Mouse (Mus musculus) spleen, adult 12 weeks (tissue): ENCODE results near the gene Nup93.
A peak's percentile ranks its signal among the peaks of the same experiment; 100 is the strongest.

Experiments used
- DNase-seq: peaks from one replicate; pipeline ENCODE4 v3.0.0; 2022; ENCODE audit warnings: low spot score

Gene Nup93

GRCm38 (mm10) chr8:94268359-94268890 is 54.1 kb downstream of the Nup93 start:
- DNase-seq: no peak

- DNase-seq: no peak
Measured at GRCm38 (mm10) chr8:94270309-94270708, 55.9 kb downstream of the Nup93 start.

DNA sequence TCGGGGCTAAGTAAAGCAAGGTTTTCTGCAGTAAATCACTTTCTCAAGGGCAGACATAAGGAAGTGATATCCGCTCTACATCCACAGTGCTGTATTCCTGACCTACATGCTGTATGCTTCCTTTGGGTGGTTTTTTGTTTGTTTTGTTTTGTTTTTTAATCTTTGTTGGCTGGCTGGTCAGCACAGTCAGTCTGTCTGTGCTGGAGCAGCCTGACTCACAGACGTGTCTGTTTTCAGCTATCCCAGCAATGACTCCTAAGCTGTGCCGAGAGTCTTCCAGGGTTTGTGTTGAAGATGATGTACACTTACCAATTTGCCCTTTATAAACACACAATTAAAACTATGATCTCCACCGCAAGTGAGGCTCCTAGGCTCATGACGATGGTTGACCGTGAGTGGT is 56.7 kb downstream of the Nup93 start:
- no peak for DNase-seq

GRCm38 (mm10) chr8:94272612-94273011 is 58.2 kb downstream of the Nup93 start:
- DNase-seq: no peak

DNA sequence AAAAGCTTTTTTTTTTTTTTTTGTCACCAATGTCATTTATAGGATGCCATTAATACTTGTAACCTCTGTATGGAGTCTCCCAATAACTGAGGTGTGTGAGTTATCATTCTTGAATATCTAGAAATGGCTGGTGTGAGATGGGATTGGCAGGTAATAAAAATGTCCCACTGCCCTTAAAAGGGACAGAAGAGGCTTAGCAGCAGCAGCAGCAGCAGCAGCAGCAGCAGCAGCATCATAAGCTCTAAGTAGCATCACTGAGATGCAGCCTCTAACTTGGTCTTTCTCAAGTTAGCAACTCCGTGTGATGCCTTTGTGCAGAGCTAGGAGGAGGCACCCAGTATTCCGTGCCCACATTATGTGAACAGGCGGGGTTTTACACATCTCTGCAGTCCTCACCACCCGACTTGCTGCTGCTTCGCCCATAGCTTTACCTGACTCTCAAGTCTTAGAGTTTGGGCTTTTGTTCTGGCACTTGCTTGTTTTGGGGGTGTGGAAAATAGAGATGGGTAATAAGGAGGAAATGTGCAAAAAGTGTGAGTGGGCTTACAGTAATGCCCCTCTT is 59.0 kb downstream of the Nup93 start:
- no peak for DNase-seq

DNA sequence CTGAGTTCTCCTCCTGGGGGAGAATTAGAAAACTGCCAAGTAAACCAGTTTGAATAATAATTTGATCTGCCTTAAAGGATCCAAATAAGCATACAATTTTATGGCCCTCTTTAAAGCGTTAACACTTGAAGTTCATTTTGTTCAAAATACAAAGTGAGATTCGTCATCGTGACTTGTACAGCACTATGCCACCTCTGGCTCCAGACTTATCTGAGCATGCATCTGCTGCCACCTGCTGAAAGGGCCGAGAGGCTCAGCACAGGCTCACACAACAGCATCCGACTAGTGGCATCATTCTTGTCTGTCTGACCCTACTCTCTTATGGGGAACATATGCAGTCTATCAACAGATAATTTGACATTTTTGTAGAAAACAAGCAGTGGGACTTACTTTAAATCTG is 59.7 kb downstream of the Nup93 start:
- DNase-seq: no peak

DNA sequence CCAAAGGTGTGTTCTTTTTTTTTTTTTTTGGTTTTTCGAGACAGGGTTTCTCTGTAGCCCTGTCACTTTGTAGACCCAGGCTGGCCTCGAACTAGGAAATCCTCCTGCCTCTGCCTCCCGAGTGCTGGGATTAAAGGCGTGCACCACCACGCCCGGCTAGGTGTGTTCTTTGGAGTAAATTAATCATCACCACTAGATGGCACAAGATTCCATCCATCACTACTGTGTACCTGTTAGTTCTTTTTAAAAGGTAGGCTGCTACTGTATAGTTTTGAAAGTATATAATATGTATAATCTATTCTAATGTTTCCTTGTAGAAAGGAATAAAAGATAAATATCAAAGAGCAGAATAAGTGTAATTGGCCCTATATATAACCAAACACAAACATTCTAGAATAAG is 63.9 kb downstream of the Nup93 start:
- DNase-seq: no peak

- no peak for DNase-seq
Measured at GRCm38 (mm10) chr8:94280001-94280613, 65.7 kb downstream of the Nup93 start.

- DNase-seq: no peak
Measured at GRCm38 (mm10) chr8:94282453-94282985, 68.2 kb downstream of the Nup93 start.

GRCm38 (mm10) chr8:94284204-94284603 is 69.8 kb downstream of the Nup93 start:
- no peak for DNase-seq

DNA sequence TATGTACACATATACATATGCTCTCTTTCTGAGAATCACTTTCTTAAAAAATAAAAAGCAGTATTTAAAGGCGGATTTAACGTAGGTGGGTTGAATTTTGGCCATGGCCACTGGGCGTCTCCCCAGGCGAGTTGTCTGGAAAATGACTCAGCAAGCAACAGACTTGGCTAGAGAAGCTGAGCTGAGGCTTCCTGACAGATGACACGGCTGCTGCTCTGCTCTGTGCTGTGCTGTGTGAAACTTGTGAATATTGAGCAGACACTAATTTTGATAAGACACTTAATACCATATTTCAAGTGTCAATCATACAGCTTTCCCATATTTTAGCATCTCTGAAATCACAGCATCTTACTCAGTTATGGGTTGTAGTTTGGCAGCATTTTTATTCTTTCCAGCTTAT is 76.2 kb downstream of the Nup93 start:
- DNase-seq: peak; percentile 27

DNA sequence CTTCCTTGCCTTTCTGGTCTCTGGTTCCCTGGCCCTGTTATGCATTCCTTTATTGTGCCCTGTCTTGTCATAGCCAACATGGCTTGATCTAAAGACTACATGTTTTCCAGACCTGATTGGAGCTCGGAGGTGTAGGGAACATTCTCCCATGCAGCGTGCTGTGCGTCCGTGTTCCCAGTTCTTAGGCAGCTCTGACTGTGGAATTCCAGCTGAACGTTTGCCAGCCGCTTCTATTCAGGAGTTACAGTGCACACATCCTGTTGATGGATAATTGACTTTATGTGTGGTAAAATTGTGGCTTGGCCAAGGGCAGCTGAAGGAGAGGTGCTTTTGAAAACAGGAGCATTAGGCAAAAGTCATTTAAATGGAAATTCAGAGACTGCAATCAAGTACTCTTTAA is 77.7 kb downstream of the Nup93 start:
- DNase-seq: no peak

- no peak for DNase-seq
Measured at GRCm38 (mm10) chr8:94292626-94293025, 78.3 kb downstream of the Nup93 start.

DNA sequence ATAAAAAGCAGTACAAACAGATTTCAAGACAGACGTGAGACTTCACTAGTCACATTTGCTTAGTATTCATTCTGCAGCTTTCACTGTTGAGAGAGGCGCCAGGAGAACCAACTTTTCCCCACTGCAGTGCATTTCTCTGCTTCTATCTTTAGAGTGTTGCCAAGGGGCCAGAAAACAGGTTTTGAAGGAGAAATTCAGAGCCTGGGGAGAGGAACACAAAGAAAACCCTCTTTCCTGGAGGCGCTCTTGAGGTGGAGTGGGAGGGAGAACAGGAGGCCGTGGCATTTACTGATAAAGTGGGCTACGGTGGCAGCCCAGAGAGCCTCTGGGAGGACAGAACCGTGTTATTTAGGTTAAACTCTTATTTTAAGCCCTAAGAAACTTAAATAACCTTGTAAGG is 81.3 kb downstream of the Nup93 start:
- DNase-seq: no peak

- DNase-seq: no peak
Measured at GRCm38 (mm10) chr8:94296312-94296991, 82.1 kb downstream of the Nup93 start.

- no peak for DNase-seq
Measured at GRCm38 (mm10) chr8:94297101-94297500, 82.7 kb downstream of the Nup93 start.

DNA sequence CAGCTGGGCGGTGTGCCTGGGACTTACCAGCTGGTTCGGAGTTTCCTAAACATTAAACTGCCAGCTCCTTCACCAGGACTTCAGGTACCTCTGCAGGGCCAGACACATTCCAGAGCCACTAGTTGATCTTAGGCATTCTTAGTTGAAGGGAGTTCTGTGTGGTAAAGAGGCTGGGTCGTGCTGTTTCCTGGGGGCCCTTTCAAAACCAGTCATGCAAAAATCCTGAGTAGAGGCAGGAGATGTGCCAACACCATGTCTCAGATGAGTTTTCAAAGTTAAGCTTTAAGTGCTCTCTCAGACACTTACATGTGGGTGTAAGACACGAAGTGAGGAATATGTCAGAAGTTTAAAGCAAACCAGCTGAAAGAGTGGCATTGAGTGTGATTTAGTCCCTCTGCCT is 86.4 kb downstream of the Nup93 start:
- no peak for DNase-seq

- DNase-seq: no peak
Measured at GRCm38 (mm10) chr8:94304412-94304811, 90.0 kb downstream of the Nup93 start.

- peak; percentile 40 for DNase-seq
Measured at GRCm38 (mm10) chr8:94306989-94307513, 92.7 kb downstream of the Nup93 start.

DNA sequence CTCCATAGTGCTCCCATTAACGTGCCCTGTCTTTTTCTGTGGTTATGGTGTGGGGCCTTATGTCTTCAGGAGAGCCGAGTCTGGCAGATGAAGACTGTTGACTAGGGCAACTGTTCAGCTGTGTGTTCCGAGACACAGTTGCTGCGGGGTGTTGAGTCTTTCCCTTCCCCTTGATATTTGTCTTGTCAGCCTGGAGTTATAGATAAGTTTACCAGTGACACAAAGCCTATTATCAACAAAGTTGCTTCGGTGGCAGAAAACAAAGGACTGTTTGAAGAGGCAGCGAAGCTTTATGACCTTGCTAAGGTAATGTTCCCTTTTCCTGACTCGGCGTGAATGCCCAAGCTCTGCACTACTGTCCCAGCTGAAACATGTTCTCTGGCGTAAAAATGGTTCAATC is 93.3 kb downstream of the Nup93 start:
- DNase-seq: no peak

GRCm38 (mm10) chr8:94314069-94314468 is 99.7 kb downstream of the Nup93 start:
- DNase-seq: no peak

- DNase-seq: no peak
Measured at GRCm38 (mm10) chr8:94317249-94317648, 102.9 kb downstream of the Nup93 start.

DNA sequence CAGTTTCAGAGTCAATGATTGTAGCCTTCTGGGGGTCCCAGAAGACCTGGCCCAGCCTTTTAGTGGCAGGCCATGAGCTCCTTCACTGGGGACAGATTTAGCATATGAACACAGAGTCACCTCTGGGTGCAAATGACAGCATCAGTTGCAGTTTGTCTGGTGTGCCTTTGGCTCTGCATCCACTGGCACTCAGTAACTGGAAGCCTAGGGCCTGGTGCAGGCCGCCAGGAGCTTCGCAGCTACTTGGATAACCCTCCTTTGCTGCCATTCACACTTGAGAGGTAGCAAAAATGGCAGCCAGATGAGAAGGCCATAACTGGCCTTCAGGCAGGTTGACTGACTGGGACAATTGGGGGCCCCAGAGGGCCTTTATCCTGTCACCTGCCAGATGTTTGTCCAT is 103.3 kb downstream of the Nup93 start:
- no peak for DNase-seq
